Mouse (Mus musculus) intestine, embryonic 15.5 days (tissue): ENCODE measurements at regions not wholly inside any gene's neighbourhood (a gene's known extent, or its start where the extent isn't known, plus 50 kb on each side); places are given as distances from the start of the nearest gene placed in this dataset.

ENCODE experiments used
- ATAC-seq: fragments of 200-750 bp; cut with Nextera tagmentation; 2 replicates; pipeline ENCODE4 v1.8.0; 2017; ENCODE audit warnings: moderate TSS enrichment, moderate library complexity
- H3K27ac ChIP-seq: fragments of 300-500 bp; sonication (generic); 2 replicates; pipeline ENCODE4 v1.5.1; 2015; ENCODE audit warnings: mild to moderate bottlenecking, inconsistent platforms
- H3K27me3 ChIP-seq: fragments of 300-500 bp; sonication (generic); replicated peaks from 2 replicates; pipeline ENCODE4 v1.6.1; 2015; ENCODE audit warnings: inconsistent platforms
- H3K36me3 ChIP-seq: fragments of 300-500 bp; sonication (generic); 2 replicates; pipeline ENCODE4 v1.6.1; 2015; ENCODE audit warnings: inconsistent platforms
- H3K4me1 ChIP-seq: fragments of 300-500 bp; sonication (generic); replicated peaks from 2 replicates; pipeline ENCODE4 v1.6.1; 2015; ENCODE audit warnings: inconsistent platforms
- H3K4me2 ChIP-seq: fragments of 300-500 bp; sonication (generic); replicated peaks from 2 replicates; pipeline ENCODE4 v1.6.1; 2015; ENCODE audit warnings: mild to moderate bottlenecking, inconsistent platforms
- H3K4me3 ChIP-seq: fragments of 300-500 bp; sonication (generic); replicated peaks from 2 replicates; pipeline ENCODE4 v1.5.1; 2015; ENCODE audit warnings: inconsistent platforms
- H3K9ac ChIP-seq: fragments of 300-500 bp; sonication (generic); 2 replicates; pipeline ENCODE4 v1.6.1; 2015; ENCODE audit warnings: inconsistent platforms
- H3K9me3 ChIP-seq: fragments of 300-500 bp; sonication (generic); 2 replicates; pipeline ENCODE4 v1.6.1; 2016; ENCODE audit warnings: inconsistent platforms
- WGBS: fragments of 180-500 bp; shearing (Covaris S2); methylation state at CpG from one replicate; pipeline ENCODE4 v1.1.7; 2015; 5-methylcytosine and 5-hydroxymethylcytosine counted together

DNA sequence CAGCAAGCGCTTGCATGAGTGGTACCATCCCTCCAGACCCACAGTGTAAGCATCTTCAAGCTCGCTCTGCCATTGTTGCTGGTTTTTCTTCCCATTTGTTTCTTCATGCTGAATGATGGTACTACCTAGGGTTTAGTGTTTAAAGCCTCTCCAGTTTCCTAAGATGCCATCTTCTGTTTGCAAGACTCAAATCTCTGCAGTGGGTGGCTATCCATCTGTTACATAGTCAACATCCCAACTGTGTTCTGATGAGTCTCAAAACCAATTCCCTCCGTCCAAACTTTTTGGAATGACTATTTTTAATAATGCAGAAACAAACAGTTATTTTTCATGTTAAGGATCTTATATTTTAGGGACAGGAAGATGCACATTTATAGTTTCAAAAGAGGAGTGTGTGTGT lies 338.0 kb upstream of the Auts2 start:
- no peak overlapping the region for H3K27ac ChIP-seq
- H3K4me3 ChIP-seq: no peak overlapping the region
- no peaks in the 10 kb centered on the region for H3K27me3 ChIP-seq
- no peak for ATAC-seq
- 92% methylated on average over 3 of the region's 3 CpGs for WGBS
- no peaks in the 10 kb centered on the region for H3K9me3 ChIP-seq
- H3K4me1 ChIP-seq: no peaks in the 10 kb centered on the region
- H3K4me2 ChIP-seq: no peak overlapping the region
- H3K9ac ChIP-seq: no peak overlapping the region
- no peaks in the 10 kb centered on the region for H3K36me3 ChIP-seq

DNA sequence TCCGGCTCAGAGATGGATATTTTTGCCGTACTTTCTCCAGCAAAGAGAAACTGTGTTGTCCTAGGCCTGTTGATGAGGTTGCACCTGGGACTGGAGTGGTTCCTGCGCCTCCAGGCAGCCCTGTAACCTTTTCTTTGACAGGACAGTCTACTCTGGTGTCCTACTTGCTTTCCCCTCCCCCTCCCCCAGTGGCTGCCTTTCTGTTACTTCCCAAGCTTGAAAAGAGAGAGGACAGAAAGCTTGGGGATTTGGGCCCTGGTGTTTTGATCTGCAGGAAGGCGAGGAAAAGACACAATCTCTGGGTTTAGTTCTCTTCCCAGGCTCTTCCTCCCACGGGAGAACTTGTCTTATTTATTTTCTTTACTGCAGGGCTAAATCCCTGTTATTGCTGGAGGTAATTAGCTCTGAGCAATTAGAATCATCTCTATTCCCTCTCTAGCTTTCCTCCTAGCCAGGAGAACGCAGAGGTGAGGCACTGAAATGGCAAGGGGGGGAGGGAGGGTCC lies 333.2 kb upstream of the Auts2 start:
- Histone ChIP-seq H3K9ac (no peak overlapping the region), H3K4me1 (no peaks in the 10 kb centered on the region), H3K36me3 (no peaks in the 10 kb centered on the region), H3K4me2 (no peak overlapping the region), H3K27me3 (no peaks in the 10 kb centered on the region), H3K27ac (no peak overlapping the region), H3K9me3 (no peaks in the 10 kb centered on the region), H3K4me3 (no peak overlapping the region)
- WGBS: 44% methylated on average over 6 of the region's 6 CpGs
- no peak for ATAC-seq

- Histone ChIP-seq H3K27ac (no peak overlapping the region), H3K9me3 (no peaks in the 10 kb centered on the region), H3K36me3 (no peaks in the 10 kb centered on the region), H3K27me3 (no peaks in the 10 kb centered on the region), H3K4me3 (no peak overlapping the region), H3K4me2 (no peak overlapping the region), H3K9ac (no peak overlapping the region), H3K4me1 (0 out of 2 replicates have a peak, but pooled peaks cover 2% of the 10 kb centered on the region)
- ATAC-seq: no peak
- WGBS: 51% methylated on average over 5 of the region's 5 CpGs
Measured at GRCm38 (mm10) chr5:132858846-132859510, 315.8 kb upstream of the Auts2 start.

DNA sequence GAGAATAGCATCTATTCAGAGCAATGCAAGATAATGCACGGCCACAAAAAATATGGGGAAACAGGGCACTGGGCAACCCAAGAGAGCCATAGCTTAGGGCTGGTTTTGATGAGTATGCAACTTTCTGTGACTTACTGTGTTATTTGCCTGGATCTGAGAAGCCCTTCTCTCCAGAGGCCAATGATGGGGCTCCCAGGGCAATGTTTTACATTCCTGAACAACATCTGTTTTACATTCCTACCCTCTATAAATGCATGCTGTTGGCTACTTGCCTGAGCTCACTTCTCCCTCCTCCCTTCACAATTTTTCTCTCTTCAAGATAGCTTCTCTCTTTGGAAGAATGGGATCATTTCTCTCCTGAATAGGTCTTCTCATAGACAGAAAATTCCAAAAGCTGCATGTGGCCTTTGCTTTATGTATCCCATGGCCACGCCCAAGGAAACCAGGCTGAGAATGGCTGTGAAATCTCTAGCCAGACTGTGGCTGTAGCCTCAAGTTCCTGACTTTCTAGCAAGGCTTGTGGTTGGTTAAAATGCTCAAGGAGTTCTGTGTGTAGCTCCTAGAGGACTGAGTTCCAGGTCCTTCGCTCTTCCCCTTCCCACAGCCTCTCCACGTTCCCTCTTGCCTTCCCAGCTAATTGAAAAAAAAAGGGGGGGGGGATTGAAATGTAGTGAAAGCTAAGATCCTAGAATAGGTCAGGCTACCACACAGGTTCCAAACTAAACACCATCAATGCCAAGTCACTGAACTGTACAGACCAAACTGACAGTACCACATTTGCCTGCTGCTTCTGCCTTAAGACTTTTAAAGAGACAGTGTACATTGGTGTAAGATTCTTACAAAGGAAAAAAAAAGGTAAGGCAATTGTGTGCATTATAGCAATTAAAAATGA lies 312.7 kb upstream of the Auts2 start:
- WGBS: 64% methylated on average over 4 of the region's 4 CpGs

DNA sequence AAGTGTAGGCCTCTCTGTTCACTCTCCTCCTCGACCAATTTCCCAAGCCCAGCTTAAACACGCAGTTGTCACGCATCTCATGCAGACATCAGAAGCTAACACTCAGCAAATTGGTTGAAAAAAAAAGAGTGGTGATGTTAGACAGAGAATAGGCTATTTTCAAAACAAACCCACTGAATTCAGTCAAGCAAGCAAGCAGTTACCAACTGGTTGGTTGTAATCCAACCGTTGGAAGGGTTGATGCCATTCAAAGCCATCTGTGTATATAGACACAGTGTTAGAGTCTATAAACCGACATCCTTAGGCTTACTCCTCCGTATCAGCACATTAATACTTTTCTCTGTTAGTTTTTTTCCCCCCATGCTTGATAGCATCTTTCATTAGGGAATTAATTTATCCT lies 307.6 kb upstream of the Auts2 start:
- no peak overlapping the region for H3K9ac ChIP-seq
- whole genome bisulfite sequencing: 81% methylated on average over 6 of the region's 6 CpGs
- 0 out of 2 replicates have a peak, but pooled peaks cover under 1% of the 10 kb centered on the region for H3K4me1 ChIP-seq
- H3K27ac ChIP-seq: no peak overlapping the region
- no peak for ATAC-seq
- no peak overlapping the region for H3K4me3 ChIP-seq
- H3K27me3 ChIP-seq: no peaks in the 10 kb centered on the region
- H3K4me2 ChIP-seq: no peak overlapping the region
- H3K36me3 ChIP-seq: no peaks in the 10 kb centered on the region
- no peaks in the 10 kb centered on the region for H3K9me3 ChIP-seq

More for the DNA sequence above, 312.7 kb upstream of the Auts2 start:
- Histone ChIP-seq H3K4me1 (0 out of 2 replicates have a peak, but pooled peaks cover 2% of the 10 kb centered on the region), H3K9ac (no peak overlapping the region), H3K27ac (peak overlapping the region; percentile 33; the same call in 1 of the 2 replicates), H3K27me3 (no peaks in the 10 kb centered on the region), H3K4me3 (no peak overlapping the region), H3K9me3 (no peaks in the 10 kb centered on the region), H3K4me2 (no peak overlapping the region), H3K36me3 (no peaks in the 10 kb centered on the region)
- ATAC-seq: 0 out of 2 replicates have a peak, but pooled peaks have one; percentile 43

DNA sequence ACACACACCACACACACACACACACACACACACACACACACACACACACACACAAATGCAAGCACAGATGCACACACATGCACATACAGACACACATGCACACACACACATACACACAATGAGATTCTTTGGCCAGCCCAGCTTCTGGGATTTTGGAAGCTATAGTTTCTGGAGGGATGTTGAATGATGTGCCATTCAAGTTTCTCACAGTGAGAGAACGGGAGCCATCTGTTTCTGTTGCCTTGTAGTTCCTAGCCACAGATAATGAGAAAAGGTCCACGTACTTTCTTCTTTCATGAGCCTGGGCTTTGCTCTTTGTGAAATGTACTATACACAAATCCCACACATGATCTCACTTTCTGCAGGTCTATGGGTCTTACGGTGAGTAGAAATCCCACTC lies 304.9 kb upstream of the Auts2 start:
- Histone ChIP-seq H3K27me3 (no peaks in the 10 kb centered on the region), H3K4me3 (no peak overlapping the region), H3K27ac (no peak overlapping the region), H3K4me1 (no peaks in the 10 kb centered on the region), H3K9ac (no peak overlapping the region), H3K36me3 (no peaks in the 10 kb centered on the region), H3K9me3 (no peaks in the 10 kb centered on the region), H3K4me2 (no peak overlapping the region)
- whole genome bisulfite sequencing: 60% methylated on average over 3 of the region's 3 CpGs
- no peak for ATAC-seq

GRCm38 (mm10) chr5:132843284-132843683 lies 300.1 kb upstream of the Auts2 start:
- Histone ChIP-seq H3K27me3 (no peaks in the 10 kb centered on the region), H3K4me2 (no peak overlapping the region), H3K4me1 (no peaks in the 10 kb centered on the region), H3K4me3 (no peak overlapping the region), H3K9ac (no peak overlapping the region), H3K27ac (no peak overlapping the region), H3K36me3 (no peaks in the 10 kb centered on the region), H3K9me3 (no peaks in the 10 kb centered on the region)
- ATAC-seq: no peak
- 60% methylated on average over 3 of the region's 3 CpGs for WGBS

- H3K9ac ChIP-seq: no peak overlapping the region
- no peaks in the 10 kb centered on the region for H3K4me1 ChIP-seq
- no peaks in the 10 kb centered on the region for H3K27me3 ChIP-seq
- H3K36me3 ChIP-seq: no peaks in the 10 kb centered on the region
- no peak overlapping the region for H3K4me3 ChIP-seq
- H3K27ac ChIP-seq: no peak overlapping the region
- H3K9me3 ChIP-seq: no peaks in the 10 kb centered on the region
- no peak overlapping the region for H3K4me2 ChIP-seq
- WGBS: 89% methylated on average over 3 of the region's 3 CpGs
- ATAC-seq: no peak
Measured at GRCm38 (mm10) chr5:132841794-132842193, 298.6 kb upstream of the Auts2 start.

- Histone ChIP-seq H3K27ac (no peak overlapping the region), H3K36me3 (no peaks in the 10 kb centered on the region), H3K4me2 (no peak overlapping the region), H3K9ac (no peak overlapping the region), H3K9me3 (no peaks in the 10 kb centered on the region), H3K27me3 (no peaks in the 10 kb centered on the region), H3K4me1 (no peaks in the 10 kb centered on the region), H3K4me3 (no peak overlapping the region)
- 27% methylated on average over 2 of the region's 2 CpGs for WGBS
- ATAC-seq: no peak
Measured at GRCm38 (mm10) chr5:132837420-132837819, 294.3 kb upstream of the Auts2 start.

GRCm38 (mm10) chr5:132828993-132829392 lies 285.8 kb upstream of the Auts2 start:
- ATAC-seq: no peak
- WGBS: 82% methylated on average over 7 of the region's 7 CpGs
- no peak overlapping the region for H3K27ac ChIP-seq
- H3K9me3 ChIP-seq: no peaks in the 10 kb centered on the region
- H3K36me3 ChIP-seq: no peaks in the 10 kb centered on the region
- no peak overlapping the region for H3K4me2 ChIP-seq
- no peak overlapping the region for H3K4me3 ChIP-seq
- H3K9ac ChIP-seq: no peak overlapping the region
- no peaks in the 10 kb centered on the region for H3K4me1 ChIP-seq
- H3K27me3 ChIP-seq: no peaks in the 10 kb centered on the region

- no peaks in the 10 kb centered on the region for H3K27me3 ChIP-seq
- WGBS: 78% methylated on average over 10 of the region's 10 CpGs
- no peaks in the 10 kb centered on the region for H3K4me1 ChIP-seq
- H3K36me3 ChIP-seq: no peaks in the 10 kb centered on the region
- H3K9ac ChIP-seq: no peak overlapping the region
- ATAC-seq: no peak
- H3K4me3 ChIP-seq: no peak overlapping the region
- H3K4me2 ChIP-seq: no peak overlapping the region
- no peak overlapping the region for H3K27ac ChIP-seq
- H3K9me3 ChIP-seq: no peaks in the 10 kb centered on the region
Measured at GRCm38 (mm10) chr5:132827555-132828333, 284.6 kb upstream of the Auts2 start.

- Histone ChIP-seq H3K9ac (no peak overlapping the region), H3K27me3 (no peaks in the 10 kb centered on the region), H3K4me3 (no peak overlapping the region), H3K36me3 (no peaks in the 10 kb centered on the region), H3K4me2 (no peak overlapping the region), H3K4me1 (no peaks in the 10 kb centered on the region), H3K9me3 (no peaks in the 10 kb centered on the region), H3K27ac (no peak overlapping the region)
- ATAC-seq: no peak
- WGBS: 92% methylated on average over 5 of the region's 5 CpGs
Measured at GRCm38 (mm10) chr5:132826009-132826408, 282.9 kb upstream of the Auts2 start.
